Mouse (Mus musculus) heart, postnatal 25 days (tissue): Measurements from ENCODE around the gene Prkcq. TPM values are rescaled to one million over a fixed set of nuclear protein-coding genes. Genes with fewer than 3 reads are reported as not detected.

ENCODE experiments used
- DNase-seq: peaks from one replicate; pipeline ENCODE4 v3.0.0; 2022; ENCODE audit warnings: low spot score
- intact Hi-C: fragments of 180-260 bp; cut with DNase I; formaldehyde crosslinking; loops from one replicate; pipeline ENCODE4 v1.15.1; 2025
- total RNA-seq, 2 experiments: library from RNA; stranded (reverse); gene quantifications; 2 replicates each; pipeline ENCODE4 v1.2.3; 2021

Gene Prkcq
- total RNA-seq, 2 experiments from 2014 or later: 1.6 to 2.0 TPM

DNA sequence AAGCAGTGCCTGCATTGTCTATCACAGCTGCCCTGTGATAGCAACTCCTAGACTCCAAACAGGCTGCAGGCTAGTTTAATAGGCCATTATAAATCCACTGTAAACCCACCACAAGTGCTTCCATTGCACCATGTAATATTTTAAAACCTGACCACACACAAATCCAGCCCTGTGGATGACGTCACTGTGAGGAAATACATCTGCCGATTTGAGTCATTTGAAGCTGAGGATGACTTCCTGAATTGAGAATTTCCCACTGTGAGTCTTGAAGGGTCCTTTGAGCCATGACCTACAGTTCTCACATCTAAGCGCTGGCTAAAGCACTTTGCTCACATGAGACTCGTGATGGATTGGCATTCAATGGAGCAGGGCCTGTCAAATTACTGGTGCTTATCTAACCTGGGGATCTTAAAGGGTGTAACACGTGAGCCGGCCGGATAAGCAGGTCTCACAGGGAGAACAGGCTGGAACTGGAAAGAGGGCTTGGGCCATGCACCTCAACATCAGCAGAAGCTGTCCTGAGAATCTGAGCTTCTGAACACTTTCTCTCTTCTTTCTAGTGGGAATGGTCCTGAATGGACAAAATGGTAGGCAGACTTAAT lies 40.2 kb downstream of the Prkcq start:
- DNase-seq: no peak
- intact Hi-C loops: no loop called here

DNA sequence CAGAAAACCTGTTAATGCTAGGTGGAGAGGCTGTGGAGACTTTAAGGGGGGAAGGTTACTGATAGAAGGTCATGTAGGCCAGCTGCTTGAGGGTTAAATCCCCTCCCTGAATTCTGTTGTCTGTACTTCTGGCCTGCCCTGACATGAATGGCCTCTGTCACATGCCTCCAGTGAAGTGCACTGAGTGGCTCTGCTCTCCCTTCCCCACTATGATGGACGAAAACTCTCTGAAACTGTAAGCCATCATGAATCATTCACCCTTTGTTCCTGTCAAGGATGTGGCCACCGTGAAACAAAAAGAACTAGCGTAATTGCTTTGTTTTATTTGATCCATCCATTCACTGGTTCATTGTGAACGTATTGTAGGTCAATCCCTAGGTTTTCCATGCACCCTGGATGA lies 44.5 kb downstream of the Prkcq start:
- intact Hi-C loops: no loop called here
- no peak for DNase-seq

DNA sequence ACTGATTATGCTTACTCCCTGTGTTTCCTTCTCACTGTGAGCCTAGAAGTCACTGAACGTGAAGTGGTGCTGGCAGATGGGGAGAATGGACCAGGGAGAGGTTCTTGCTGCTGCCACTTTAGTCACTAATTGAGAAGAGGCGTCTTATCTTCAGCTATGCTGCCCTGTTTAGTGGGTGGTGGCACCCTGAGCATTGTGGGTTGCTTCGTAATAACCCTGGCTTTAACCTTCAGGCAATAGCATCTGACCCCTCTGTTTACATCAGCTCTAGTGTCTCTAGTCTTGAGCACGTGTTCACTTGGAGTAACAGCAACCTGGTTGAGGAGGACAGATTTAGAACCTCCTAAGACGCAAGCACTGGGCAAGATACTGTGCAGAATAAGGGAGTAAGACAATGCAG lies 44.9 kb downstream of the Prkcq start:
- intact Hi-C loops: no loop called here
- no peak for DNase-seq

DNA sequence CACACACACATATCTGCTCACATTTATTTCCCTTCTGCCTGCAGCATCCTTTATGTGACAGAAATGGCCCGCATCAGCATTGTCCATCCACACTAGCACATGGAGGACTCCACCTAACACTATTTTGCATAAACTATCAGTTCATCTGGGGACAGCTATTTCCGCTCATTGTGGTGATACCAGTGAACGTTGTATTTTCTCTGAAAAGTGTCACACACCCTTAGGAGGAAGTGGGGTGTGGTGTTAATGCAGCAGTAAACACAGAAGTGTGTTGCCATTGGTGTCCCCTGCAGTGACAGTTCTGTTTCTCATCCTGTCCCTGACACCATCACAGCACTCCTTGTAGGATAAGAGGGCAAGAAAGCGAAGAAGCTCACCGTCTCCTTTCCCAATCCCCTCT lies 46.2 kb downstream of the Prkcq start:
- intact Hi-C loops: no loop called here
- no peak for DNase-seq

DNA sequence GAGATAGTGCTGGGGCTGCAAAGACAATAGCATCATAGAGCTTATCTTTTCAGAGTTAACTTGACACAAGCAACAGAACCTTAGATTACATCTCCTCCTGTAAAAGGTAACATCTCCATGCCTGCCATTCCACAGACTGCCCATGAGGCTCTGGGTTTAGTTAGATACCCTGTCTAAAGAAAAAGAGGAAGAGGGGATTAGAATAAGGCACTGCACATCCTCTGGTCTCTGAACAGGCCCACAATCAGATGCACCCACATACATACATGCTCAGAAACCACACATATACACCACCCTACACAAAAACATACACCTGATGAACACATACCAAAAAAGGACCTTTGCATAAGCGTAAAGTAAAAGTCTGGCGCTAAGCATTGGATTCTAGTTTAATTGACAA lies 47.4 kb downstream of the Prkcq start:
- intact Hi-C loops: no loop called here
- DNase-seq: no peak

DNA sequence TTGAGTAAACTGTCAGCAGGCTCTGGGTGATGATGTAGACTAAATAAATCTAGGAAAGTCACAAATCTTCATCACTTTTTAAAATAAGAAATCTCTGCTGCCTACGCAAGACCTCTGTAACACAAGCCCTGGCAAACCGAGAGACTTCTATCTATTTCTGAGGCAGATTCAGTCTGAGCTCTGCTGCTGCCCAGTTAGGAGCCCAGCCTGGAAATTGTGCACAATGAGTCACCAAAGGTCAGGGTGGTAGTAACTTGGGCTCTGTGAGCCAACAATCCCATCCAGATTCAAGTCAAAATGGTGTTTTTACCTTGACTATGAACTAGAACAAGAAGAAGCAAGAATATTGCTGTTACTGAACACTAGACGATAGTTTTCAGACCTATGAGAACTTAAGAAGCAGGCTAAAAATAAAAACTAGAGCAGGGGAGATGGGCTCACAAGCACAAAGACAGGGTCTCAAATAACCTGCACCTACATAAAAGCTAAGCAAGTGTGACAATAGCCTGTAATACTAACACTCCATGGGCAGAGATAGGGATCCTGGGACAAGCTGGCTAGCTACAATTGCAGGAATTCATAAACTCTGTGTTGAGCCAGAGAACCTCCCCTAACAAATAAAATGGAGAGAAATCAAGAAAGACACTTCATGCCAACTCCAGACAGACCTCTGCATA lies 53.0 kb downstream of the Prkcq start:
- intact Hi-C loops: no loop called here
- DNase-seq: no peak

DNA sequence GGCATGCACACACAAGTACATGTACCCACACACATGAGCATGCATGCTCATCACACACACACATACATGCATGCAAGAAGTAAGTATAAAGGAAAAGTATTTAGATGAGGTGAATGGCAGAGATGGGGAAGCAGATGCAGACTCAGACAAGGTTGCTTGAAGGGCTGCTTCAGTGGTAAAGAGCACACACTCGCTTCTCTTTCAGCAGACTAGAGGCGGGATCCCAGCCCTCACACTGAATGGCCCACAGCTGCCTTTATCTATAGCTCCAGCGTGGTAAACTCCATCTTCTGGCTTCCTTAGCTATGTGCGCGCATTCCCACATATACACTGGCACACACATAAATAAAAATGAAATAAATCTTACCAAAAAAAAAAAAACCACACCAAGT lies 53.6 kb downstream of the Prkcq start:
- DNase-seq: no peak
- intact Hi-C loops: no loop called here

DNA sequence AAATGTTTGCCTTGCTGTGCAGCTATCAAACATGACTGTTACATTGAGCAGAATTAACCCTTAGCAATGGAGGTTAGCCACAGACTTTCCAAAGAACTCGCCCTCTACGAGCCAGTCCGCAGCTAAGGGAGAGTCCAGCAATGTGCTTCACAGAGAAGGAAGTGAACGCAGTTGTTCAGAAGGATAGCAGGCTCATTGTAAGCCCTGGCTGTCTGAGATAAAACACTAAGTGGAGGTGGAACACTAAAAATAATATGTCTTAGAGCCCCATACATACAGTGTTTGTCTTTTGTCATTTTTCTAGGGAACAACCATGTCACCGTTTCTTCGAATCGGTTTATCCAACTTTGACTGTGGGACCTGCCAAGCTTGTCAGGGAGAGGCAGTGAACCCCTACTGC lies 54.6 kb downstream of the Prkcq start:
- DNase-seq: no peak

DNA sequence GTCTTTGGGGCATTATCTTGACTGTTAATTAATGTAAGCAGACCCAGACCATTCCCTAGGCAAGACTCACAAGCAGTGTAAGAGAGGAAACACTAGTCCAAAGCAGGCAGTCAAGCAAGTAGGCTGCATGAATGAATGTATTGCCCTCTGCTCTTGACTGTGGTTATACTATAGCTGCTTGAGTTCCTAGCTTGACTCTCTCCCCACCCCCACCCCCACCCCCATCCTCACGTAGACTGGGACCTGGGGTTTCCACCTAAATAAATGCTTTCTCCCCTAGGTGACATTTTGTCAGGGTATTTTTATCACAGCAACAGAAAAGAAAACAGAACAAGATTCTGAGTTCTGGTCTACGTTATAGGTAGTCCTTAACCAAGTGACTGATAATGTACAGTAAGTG lies 57.2 kb downstream of the Prkcq start:
- intact Hi-C loops: no loop called here
- DNase-seq: no peak

More for the DNA sequence above, 54.6 kb downstream of the Prkcq start:
- intact Hi-C loops: no loop called here

DNA sequence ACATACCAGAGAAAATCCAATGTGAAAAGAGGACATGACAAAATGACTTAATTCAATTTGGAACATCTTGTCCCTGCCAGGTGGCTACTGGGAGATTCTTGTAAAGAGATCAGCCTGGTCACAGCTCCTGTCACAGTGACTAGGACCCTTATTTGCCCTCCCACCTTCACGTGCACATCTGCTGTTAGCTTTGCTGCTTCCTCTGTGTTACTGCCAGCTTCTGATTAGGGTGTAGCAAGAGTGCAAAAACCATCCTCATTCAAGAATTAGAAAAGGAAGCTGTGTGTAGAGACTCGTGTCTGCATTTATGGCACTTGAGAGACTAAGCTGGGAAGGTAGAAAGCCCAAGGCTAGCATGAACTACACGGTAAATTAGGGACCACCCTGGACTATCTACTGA lies 59.2 kb downstream of the Prkcq start:
- DNase-seq: no peak
- intact Hi-C loops: no loop called here

DNA sequence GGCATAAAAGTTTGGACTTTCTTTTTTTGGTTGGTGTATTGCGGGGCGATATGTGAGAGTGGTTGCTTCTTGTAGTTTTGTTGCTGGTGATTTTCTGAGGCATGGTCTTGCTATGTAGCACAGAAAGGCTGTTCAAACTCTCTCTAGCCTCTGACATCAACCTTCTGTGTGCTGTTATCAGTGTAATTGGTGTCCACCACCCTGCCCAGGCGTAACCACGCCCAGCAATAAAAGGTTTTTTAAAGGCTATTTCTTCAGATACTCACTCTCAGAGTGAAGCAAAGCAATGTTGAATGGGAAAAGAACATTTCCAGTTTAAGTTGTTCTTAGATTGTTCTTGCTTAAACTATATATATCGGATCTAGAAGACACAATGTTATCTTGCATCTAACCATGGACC lies 60.1 kb downstream of the Prkcq start:
- DNase-seq: no peak
- intact Hi-C loops: no loop called here

DNA sequence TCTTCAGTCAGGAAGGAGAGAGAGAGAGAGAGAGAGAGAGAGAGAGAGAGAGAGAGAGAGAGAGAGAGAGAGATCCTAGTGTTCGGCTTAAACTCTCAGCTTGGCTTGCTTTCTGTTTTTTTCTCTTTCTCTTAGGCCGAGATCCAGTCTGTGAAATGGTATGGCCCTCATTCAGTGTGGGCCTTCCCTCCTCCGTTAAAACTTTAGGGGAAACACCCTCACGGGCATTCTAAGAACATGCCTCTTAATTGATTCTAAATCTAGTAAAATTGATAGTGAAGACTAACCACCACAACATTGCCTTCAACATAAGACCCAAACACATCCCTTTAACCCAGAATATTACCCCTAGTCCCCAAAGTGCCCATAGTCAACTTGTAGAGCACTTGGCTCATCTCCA lies 66.3 kb downstream of the Prkcq start:
- intact Hi-C loops: no loop called here
- no peak for DNase-seq

DNA sequence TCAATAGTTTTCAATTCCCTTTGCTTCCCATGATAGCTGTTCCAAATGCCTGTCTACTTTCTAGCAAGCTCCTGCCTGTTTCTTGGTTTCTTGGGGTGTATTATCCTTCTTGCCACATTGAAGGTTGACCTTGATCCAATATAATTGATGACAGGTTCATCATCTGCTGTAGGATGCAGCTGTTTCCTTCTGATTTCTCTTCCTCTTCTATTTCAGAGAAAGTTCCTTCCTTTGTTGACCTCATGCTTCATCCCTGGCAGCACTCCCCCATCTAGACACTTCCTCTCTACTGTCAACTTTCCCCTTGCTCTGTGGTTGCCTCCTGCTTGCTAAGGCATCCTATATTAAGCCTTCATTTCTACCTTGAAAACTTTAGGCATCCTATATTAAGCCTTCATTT lies 67.6 kb downstream of the Prkcq start:
- no peak for DNase-seq

DNA sequence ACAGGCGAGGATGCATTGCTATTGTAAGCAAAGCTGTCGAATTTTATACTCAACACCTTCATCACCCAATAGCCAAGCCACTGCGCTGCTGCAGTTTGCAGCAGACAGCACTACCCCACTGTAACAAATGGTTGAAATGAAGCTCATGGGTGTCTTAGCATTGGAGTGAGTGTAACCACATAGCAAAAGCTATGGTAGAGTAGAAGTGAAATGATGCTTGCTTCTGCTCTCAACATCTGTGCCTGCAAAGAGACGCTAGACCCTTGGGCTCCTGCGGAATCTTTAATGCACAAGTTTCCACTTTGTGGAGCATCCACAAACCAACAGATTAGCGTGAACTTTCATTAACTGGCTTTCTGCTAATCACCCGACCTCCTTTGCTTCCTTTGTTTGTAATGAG lies 74.0 kb downstream of the Prkcq start:
- intact Hi-C loops: loop anchor here (5.0 kb wide), 1 partner anchor 74 kb away; the partner anchor contains the start of gene Prkcq
- no peak for DNase-seq

More for the DNA sequence above, 67.6 kb downstream of the Prkcq start:
- intact Hi-C loops: no loop called here

DNA sequence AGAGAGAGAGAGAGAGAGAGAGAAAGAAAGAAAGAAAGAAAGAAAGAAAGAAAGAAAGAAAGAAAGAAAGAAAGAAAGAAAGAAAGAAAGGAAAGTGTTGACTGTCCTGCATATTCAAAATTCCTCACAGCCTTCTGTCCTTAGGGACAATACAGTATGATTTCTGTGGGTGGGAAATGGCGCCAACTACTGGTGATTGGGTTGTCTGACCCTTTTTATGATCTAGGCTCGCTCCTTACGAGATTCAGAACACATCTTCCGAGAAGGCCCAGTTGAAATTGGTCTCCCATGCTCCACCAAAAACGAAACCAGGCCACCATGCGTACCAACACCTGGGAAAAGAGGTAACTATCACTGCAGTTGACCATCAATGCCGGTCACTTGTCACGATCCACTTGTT lies 82.0 kb downstream of the Prkcq start:
- intact Hi-C loops: loop anchor here (1.0 kb wide), 1 partner anchor 141 kb away; no protein-coding TSS in a partner anchor

DNA sequence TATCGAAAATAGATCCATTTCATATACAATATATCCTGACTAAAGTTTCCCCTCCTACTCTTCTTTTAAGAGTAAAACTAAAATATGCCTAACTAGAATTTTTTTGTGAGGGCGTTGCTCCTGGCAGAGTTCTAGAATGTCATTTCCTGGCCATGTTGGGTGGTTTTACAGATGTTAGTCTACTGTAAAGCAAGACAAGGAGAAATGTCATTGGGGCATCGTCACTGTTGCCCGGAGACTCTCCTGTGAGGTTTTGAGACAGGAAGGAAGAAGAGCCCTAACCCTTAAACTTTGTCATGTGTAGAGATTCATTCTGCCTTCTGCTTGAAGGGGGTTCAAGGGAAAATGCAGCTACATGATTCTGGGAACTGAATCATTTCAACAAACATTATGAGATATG lies 82.5 kb downstream of the Prkcq start:
- DNase-seq: no peak
- intact Hi-C loops: loop anchor here (1.0 kb wide), 1 partner anchor 141 kb away; no protein-coding TSS in a partner anchor

More for the DNA sequence above, 82.0 kb downstream of the Prkcq start:
- DNase-seq: no peak

DNA sequence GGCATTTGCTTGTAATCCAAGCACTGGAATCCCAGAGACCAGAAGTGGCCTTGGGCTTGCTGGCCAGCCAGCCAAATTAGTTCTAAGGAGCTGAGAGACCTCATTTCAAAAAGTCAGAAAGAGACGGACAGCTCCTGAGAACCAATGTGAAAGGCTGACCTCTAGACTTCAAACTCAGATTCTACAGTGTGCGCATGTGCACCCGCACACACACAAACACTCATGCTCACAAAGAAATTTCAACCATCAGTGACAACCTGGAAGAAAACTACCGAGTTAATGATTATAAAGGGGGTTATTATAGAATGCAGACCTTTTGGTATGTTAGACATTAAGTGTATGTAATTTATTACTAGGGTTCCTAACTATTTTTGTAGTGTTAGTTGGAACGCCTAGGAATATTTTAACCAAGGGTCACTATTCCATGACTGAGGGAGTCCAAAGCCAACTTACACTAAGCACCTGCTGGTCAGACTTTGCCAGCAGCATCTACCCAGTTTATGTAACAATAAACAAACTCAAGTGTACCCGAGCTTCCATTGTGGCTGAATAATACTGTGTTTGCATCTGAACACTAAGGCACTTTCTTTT lies 85.4 kb downstream of the Prkcq start:
- DNase-seq: no peak
- intact Hi-C loops: no loop called here

DNA sequence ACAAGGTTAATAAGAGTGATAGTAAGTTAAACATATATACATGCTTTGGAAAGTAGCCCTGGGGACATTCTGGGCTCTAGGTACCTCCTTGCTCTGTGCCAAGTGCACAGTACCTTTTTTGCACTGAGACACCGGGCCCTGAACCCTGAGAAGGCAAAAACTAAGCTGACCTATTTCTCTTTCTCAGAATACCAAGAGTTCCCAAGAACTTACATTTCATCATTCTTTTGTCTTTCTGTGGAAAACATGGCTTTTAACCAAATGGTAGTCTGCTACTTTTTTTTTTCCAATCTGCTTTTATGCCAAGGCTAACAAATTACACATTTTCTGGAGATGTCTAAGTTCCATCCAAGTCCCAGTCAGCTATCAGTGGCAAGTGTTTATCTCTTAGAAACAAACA lies 86.3 kb downstream of the Prkcq start:
- intact Hi-C loops: no loop called here
- DNase-seq: no peak

DNA sequence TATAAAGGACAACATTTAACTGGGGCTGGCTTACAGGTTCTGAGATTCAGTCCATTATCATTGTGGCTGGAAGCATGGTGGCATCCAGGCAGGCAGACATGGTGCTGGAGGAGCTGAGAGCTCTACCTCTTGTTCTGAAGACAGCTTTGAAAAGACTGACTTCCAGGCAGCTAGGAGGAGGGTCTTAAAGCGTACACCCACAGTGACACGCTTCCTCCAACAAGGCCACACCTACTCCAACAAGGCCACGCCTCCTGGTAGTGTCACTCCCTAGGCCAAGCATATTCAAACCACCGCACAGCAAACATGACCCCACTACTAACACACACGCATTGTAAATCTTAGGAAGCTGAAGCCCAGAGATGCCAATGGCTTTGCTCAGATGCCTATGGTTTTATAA lies 87.5 kb downstream of the Prkcq start:
- DNase-seq: no peak
- intact Hi-C loops: no loop called here

DNA sequence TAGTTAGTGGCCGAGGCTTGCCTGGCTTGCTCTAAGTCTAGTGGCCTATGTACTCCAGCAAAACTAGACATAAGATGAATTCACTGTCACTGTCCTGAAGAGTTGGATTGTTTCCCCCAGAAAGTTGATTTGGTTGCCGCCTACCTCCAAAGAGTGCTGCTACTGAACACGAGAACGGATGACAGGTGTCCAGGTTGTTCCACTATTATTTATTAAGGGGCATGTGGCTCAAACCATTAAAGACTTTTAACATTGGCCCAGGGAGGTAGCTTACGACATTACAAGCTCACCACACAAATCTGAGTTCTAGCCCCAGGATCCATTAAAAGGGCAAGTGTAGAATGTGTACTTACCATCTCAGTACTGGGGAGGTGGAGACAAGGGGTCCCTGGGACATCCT lies 92.9 kb downstream of the Prkcq start:
- intact Hi-C loops: no loop called here
- DNase-seq: no peak

DNA sequence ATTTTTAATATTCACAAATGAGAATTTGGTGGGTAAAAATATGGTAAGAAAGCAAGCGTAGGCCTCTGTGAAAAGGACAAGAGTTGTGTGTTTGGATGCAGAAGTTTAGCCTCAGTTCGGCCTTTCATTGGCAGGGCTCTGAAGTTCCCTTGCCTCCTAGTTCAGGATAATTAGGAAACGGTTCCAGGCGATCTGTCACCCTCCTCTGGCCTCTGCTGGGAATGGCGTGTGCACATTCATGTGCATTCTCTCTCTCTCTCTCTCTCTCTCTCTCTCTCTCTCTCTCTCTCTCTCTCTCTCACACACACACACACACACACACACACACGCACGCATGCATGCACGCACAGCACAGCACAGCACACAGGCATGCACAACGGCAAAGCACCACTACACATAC lies 93.5 kb downstream of the Prkcq start:
- no peak for DNase-seq
- intact Hi-C loops: no loop called here

DNA sequence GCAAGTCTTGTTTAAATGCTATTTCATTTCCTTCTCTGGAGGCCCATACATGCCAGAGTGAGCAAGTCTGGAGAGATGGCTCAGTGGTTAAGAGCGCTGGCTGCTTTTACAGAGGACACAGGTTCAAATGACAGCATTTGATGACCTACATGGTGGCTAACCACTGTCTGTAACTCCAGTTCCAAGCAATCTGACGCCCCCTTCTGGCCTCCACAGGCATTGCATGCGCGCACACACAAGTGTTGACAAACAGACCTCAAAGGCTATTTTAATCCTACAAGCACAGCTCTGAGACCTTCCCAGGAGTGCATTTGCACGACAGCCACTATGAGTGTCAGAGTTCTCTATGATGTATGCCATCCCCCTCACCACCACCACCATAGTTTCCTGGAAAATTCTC lies 94.4 kb downstream of the Prkcq start:
- intact Hi-C loops: no loop called here
- DNase-seq: no peak
